Mouse (Mus musculus): ENCODE results near the gene St8sia2. TPM values are rescaled to one million over a fixed set of nuclear protein-coding genes. Genes with fewer than 3 reads are reported as not detected.

The St8sia2 gene
- polyA plus RNA-seq (2015; fragmentation: Nextera tagmentation; extraction: Ambion mirVana) = 0.68 and 0.69 TPM in 2 replicates

DNA sequence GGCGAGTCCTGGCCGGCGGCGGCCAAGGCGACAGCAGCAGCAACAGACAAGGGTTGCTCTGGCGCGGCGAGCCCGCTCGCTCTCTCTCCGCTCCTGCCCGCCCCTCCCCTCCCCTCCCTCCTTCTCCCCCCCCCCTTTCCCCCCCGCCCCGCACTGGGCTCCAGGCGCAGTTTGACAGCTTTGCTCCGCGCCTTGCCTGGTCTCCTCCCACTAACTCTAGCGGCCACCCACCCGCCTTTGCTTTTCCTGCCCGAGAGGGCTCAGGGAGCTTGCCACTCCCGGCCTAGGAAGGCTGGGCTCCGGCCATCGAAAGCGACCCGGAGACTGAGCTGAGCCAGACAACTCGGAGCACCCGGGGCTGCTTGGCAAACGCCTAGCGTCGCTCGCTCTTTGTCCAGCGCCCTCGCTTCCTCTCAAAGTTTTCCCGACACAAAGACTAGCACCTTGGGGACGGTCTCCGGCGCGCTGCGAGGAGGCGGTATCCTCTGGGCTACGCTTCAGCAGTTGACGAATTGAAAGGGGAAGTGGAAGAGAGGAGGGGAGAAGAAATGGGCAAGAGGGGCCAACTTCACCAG lies at the start of gene St8sia2:
St8sia2 (minus strand) TSS at position 90 of the 575 bp plus-strand sequence.
- no peak for DNase-seq (ENCODE audit: low spot score)

DNA sequence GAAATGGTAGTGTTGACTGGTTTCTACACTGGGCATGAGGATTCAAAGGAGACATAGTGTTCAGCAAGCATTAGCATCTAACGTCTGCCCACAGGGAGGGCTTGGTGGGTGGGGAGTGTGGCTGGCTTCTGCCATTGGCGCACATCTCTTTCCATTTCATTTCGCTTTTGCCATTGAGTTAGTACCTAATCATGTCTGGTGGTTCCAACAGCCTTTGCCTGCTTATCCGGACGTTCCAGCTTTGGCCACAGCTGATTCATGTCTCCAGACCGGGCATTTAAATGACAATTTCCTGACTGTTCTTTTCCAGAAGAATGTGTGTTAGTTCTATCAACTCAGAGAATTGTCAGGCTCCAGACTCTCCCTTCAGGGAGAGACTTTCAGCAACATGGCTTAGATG lies 47.6 kb upstream of the St8sia2 start:
- no peak for DNase-seq (ENCODE audit: low spot score)

DNA sequence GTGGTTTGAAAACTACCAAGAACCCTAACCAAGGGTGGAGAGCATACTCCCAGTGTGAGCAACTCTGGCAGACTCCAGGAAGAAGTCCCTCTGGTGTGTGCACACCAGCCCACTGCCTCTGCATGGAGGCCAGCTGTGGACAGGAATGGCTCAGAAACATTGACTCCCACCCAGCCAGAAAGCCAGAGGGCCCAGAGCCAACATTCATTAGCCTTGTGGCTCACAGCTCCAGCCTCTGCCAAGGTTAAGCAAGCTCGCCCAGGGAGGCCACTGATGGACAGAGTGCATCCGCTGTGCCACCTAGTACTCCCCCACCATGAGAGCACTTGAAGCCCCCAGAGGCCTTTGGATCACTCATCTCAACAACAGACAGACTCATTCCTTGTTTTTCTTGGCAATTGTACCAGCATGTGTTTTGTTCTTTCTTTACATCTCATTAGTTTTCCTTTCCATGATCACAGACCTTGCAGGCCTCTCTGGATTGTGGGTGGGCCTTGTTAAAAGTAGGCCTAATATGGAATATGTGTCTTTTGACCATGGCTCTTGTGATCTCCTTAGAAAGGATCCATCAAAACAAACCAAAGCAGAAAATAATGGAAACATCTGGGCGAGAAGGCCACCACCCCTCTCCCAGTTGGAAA lies 46.9 kb upstream of the St8sia2 start:
- no peak for DNase-seq (ENCODE audit: low spot score)

DNA sequence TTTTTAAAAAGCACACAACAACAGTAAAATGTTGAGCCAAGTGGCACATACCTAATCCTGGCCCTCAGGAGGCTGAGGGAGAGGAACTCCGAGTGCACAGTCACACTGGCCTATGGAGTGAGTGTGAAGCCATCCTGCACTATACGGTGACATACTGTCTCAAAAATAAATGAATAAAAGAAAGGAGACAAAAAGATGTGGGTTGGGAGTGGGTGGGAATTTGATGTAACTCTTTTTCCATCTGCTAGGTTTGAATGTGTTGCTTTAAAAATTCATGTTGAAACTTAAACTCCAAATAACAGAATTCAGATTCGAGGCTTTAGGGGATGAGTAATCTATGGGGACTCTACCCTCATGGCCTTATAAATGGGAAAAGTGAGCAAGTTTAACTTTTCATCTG lies 46.2 kb upstream of the St8sia2 start:
- no peak for DNase-seq (ENCODE audit: low spot score)

DNA sequence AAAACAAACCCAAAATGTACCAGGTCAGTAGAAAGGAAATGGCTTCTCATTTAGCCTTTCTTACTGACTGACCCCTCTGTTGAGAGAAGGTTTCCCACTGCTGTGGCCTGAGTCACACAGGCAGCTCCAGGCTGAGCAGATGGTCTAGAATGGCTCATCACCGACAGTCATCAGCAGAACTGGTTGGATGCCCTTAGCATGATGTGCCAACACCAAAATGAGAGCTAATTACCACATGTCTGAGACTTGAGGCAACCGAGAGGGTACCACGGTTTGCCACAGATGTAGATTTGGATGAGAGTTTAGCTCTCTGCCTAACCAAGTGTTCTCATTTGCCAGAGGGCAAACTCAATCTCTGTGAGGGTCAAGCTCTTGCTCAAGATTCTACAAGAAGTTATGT lies 42.3 kb upstream of the St8sia2 start:
- no peak for DNase-seq (ENCODE audit: low spot score)

DNA sequence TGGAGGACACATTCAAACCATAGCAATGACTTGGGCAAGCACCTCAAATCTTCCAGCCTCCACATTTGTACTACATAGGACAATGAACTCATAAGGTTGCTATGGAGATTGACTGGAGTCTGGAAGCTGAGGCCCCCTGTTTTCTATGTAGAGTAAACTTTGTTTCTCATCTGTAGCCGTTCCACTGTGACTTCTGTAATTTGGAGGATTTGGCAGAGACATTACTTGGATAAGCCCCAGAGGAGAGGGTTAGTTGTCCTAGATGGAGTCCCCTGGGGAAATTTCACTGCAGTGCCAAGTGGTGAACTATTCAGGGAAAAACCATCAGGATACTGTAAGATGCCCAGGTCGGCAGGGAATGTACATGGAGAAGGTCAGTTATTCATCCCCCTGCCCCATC lies 34.1 kb upstream of the St8sia2 start:
- DNase-seq (ENCODE audit: low spot score) = no peak

DNA sequence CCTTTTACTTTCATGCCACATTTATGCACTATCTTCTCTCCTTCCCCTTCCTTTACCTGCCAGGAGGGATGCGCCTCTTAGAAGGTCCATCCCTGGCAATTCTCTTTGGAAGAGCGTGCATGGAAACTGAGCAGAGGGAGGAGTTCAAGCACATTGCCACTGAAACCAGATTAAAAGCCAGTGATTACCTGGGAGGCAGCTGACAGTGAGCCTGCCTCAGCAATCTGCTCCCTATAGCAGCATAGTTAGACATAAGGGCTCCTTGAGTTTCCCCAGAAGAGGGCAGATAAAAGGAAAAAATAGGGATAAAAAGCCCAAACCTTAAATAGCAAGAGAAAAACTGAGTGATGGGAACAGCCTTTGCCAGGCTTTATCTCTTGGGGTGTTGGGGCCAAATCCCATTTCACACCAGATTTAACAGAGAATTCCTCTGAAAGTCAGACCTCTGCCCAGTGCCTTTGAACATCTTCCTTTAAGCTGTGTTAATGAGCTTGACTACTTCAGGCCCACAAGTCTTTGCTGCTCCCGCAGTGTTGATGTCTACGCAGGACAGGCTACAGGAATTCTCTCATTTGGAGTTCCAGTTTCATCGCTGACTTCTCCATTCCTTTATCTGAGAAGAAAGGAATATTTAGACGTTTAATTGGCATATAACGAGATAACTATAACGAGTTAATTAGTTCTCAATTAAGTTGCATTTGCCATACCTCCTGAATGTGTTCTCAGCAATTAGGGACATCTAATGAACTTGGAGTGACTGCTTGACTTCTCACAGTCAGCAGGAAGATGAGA lies 31.9 kb upstream of the St8sia2 start:
- DNase-seq (ENCODE audit: low spot score) = no peak

DNA sequence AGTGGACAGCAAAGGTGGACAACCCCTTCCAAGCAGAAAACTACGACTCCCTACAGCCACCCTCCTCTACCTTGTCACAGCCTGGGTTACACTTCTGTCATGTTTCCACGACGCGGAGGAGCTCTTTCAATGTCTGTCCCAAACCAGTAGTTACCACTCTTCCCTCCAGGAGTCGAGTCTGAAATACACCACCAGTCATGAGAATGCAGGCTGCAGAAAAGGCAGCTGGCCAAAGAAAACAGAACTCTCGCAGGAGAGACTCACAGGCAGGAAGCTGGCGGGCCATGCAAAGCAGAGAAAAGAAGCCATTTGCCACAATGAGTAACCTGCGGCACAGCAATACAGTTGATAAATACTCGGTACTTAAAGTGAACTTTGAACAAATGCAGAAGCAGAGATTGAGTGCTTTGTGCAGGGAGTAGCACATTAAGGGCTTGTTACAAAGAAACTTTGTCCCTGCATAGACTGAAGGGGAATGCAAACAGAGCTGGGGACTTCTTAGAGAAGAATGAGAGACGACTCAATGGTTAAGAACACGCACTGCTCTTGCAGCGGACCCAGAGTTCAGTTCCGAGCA lies 30.2 kb upstream of the St8sia2 start:
- no peak for DNase-seq (ENCODE audit: low spot score)

DNA sequence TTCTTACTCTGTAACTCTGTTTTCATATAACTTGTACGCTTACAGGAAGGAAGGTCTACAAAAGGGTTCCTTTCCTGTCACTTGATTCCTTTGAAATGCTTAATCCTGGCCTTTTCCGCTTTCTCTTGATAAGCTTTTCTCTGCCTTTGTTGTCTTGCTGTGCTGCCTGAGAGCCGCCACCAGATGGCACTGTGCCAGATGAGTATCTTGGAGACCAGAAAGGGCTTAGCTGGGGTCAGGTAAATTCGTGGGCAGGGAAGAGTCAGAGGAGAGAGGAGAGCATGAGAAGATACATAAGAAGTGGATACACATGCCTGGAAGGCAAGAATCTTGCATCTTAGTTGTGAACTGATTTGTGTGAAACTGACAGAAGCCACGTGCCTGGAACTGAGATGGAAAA lies 11.5 kb upstream of the St8sia2 start:
- DNase-seq (ENCODE audit: low spot score) = peak; percentile 65

DNA sequence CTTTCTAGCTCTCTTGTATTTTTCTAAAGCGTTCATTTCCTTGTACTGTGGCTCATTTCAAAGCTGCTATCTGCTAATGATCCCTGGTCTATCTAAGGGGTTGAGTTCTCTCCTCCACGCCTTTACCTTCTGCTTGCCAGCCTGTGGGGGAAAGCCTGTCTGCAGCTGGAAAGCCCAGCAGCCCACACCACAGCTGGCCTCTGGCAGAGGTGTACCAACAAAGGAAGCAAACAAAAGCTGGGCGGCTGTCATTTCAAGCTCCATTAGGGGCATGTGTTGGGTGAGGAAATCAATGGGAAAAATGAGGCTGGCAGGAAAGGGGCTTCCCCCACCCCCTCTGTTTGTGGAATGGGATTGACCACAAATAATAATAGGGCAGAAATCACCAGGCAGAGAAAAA lies 10.7 kb upstream of the St8sia2 start:
- no peak for DNase-seq (ENCODE audit: low spot score)

DNA sequence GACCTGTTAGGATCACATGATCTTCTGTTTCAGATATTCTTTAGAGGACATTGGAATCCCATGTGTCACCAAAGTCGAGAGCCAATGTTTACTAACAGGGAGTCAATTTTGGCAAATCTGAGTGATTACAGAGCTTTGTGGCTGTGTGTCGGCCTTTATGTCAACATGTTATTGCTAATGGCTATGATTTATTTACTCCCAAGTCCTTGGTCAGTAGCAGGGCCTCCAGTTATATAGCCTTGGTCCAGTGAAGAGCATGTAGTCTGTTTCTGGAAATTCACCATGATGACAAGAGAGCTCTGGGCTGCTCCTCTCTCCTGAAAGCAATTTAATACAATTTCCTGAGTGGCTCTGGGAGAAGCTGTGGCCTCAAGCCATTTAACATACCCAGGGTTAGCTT lies 9.1 kb upstream of the St8sia2 start:
- no peak for DNase-seq (ENCODE audit: low spot score)

DNA sequence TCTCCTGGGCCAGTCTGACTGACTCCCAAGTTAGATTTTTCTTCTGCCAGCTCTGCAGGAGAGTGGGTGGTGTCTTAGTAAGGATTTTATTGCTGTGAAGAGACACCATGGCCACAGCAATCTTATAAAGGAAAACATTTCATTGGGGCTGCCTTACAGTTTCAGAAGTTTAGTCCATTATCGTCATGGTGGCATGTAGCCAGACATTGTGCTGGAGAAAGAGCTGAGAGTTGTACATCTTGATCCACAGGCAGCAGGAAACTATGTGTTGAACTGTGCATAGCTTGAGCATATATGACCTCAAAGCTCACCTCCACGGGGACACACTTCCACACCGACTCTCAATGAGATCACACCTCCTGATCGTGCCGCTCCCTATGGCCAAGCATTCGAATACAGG lies 8.3 kb upstream of the St8sia2 start:
- DNase-seq (ENCODE audit: low spot score) = no peak

DNA sequence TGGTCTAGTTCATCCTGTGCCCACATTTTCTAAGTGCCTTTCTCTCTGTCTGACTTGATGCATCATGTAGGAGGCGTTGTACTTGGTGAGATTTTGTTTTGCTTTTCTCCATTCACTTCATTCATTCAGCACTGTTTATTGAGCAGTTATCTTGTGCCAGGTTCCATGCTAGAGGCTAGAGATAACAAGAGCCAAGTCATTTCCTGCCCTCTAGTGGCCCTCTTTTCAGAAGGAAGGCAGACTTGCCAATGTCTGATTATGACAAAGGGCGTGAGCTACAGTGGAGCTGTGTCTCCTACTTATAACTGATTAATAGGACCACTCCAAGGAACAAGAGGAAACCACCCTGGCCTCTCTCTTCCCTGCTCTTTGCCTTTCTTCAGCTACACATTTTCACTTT lies 3.1 kb upstream of the St8sia2 start:
- no peak for DNase-seq (ENCODE audit: low spot score)

DNA sequence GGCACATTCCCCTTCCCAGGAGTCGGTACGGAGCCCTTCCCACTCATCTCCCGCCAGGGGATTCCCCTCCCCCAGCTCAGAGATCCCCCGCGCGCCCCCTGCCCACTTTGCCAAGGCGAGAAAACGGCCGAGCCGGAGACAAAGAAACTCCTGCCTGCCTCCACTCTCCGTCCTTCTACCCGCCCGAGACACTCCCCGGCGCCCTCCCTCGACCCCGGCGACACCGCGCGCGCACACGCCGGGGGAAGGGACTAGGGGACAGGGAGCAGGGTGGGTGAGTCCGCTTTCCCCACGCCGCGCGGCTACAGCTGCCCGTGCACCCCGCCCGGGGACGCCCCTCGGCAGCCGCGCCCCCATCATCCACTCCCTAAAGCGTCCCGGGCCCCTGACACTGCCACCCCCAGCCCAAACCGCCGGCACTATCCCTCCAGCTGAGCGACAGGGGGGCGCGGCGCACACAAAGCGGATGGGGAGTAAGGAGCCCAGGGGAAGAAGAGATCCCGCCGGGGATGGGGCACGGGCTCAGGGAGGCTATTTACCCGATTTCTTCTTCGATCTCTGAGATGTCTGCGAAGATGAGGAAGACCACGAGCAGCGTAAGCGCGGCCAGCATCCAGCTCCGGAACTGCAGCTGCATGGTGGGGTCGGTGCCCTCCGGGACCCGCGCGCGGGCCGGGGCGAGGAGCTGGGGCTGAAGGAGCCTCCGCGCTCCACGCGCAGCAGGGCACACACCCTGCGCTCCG lies 461 bp downstream of the St8sia2 start:
- DNase-seq (ENCODE audit: low spot score) = no peak

DNA sequence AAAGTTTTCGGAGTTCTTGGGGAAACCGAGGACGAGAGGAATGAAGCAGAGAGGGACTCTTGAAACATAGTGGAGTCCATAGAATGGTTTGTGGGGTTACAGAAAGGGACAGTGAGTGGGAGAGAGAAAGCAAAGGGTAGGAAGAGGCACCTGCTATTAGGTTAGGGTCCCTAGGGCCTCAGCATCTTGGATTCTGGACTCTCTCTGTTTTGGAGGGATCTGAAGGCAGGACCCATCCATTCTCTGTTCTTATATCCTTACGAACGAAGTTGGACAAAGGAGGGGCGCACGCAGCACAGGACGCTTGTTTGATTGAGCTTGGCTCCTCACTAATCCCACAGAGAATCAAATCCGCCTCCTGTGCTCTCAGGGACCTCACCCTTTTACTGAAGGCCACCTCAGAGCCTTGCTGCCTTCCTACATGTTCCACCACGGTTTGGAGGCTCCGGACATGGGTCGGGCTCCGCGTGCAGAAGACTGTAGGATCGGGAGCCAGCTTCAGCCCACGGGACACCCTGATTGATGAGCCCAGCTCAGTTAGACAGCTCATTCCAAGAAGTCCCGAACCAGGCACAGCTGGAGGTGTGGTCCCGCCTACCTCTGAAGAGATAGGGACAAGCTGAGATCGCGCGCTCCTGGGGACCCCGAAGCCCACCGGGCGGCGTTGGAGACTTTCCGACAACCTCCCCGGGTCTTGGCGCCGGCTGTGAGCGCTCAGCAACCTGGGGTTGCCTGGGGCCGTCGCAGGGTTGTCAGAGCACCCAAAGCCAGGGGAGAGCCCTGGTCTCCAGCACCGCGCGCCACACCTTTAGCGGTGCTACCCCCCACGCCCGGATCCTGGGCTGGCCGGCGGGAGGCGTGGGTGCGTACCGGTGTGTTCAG lies 1.3 kb downstream of the St8sia2 start:
- DNase-seq (ENCODE audit: low spot score) = no peak

DNA sequence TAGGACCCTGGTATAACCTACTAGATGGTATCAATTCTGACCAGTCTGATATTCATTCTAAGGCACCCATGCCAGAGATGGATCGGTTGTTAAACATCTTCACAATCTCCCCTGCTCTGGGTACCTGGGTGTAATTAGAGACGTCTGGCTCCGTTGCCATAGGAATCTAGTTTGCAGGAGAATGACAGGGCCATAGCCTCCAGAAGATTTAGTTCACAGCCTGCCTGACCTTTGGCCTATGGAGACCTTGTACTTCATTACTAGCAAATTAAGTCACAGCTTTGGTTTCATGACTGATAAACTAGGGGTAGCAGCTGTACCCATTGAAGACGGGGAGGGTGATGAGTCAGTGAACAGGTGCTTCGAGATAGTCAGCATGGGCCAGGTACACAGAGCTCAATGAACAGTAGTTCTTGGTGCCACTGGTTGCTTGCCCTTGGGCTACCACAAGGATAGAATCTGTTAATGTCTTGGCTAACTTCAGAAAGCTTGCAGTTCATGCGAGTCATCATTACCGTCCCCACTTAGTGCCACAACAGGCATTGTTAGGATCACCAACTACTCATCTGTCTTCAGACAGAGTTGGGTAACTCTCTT lies 4.4 kb downstream of the St8sia2 start:
- DNase-seq (ENCODE audit: low spot score) = no peak

DNA sequence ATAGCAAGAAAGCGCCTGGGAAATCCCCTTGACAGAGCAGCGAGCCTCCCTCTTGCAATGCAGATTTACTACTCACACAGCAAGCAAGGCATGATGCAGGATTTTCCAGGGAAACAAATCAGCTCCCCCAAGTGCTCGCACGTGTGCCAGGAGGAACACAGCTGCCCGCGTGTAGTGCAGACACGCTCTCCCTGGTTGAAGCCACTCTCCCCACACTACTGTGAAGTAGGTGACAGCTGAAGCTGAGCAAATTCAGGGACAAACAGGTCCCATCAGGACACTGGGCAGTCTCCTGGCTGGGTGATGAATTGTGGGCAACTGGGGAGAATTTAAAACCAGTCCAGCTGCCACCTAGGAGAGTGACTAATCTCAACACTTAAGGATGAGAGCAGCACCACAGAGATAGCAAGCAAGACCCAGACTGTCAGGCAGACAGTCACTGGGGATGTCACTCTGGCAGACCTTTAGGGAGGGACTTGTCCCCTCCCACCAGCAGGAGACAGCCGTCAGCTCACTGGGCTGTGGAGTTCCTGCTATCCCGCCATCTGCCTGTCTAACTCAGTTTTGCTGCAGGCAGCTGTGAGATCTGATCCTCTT lies 6.6 kb downstream of the St8sia2 start:
- no peak for DNase-seq (ENCODE audit: low spot score)

DNA sequence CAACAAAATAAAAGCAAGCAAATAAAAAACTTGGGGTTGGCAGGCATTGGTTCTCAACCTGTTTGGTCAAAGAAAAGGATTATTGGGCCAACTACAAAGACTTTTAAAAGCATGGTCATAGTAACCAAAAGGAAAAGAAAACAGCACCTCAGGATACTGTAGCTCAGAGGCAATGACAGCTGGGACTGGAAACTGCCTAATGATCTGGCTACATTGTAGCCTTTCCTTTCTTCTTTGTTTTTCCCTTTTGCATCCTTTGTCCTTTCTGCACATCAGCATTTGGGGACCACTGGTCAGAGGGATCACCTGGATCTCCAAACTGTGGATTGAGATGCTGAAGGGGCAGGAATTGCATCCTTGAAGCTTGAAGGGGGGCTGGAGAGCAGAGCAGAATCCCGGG lies 7.1 kb downstream of the St8sia2 start:
- DNase-seq (ENCODE audit: low spot score) = no peak

DNA sequence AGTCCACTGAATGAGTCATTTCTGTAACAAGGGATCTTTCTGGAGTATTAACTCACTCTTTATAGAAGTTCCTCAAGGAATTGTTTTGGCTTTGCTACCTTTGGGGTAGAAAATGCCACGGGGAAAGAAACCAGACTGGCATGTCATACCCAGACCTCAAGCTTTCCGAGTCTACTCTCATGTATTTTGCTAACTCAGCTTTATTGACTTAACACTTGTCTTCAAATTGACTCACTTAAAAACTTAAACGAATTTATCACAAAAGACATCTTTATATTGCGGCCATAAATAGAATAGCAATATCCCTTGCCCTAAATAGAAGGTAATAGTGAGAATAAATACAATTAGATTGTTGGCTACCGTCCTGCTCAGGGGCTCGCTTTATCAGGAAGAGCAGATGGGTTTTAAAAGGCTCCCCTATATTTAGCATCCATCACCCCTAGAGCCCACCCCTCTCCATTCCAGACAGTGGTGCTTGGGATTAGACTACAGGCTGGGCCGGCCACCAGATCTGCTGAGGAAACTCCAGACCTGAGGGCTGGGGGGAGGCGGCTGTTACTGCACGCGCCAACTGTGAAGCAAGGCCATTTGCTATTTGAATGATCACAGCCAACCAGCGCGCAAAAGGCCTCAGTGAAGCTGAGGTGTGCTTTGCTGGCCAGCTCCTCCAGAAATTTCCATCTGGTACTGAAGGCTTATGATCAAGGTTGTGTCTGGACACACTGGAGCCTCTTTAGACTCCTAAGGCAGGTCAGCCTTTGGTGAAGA lies 12.6 kb downstream of the St8sia2 start:
- DNase-seq (ENCODE audit: low spot score) = no peak
